Mouse (Mus musculus): Measurements from ENCODE around the gene Kansl2.

DNA sequence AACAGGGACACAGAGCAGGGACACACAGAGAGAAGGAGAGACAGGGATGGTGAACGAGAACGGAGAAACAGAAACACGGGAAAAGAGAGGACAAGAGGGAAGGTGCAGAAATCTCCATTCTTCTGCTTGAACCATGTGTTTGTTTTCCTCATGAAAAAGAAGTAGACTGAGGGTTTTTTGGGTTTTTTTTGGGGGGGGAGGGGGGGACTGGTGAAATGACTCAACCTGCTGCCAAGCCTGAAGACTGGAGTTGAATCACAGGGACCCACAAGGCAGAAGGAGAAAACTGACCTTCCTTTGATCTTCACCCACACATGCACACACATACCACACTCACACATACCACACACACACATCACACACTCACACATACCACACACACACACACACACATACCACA is 30.7 kb downstream of the Kansl2 start:
- no peak for TF ChIP-seq CTCF (IDR thresholded peaks at IDR 0.05; ENCODE audit: control insufficient read depth, insufficient read depth, insufficient read length)
- TF ChIP-seq MAX (IDR thresholded peaks at IDR 0.05) = no peak
- TF ChIP-seq CEBPB (IDR thresholded peaks at IDR 0.05; ENCODE audit: low read depth) = no peak
- TF ChIP-seq USF1 (IDR thresholded peaks at IDR 0.05; ENCODE audit: low read depth) = no peak

Data from C2C12 (cell line).